Mouse (Mus musculus): ENCODE measurements around the gene Actl11.

Actl11 gene

GRCm38 (mm10) chr9:107923021-107923420 is 5.2 kb upstream of the Actl11 start:
- no peak for DNase-seq (ENCODE audit: low spot score)

- no peak for DNase-seq (ENCODE audit: low spot score)
Observed at GRCm38 (mm10) chr9:107923956-107924355, 4.3 kb upstream of the Actl11 start.

- no peak for DNase-seq (ENCODE audit: low spot score)
Observed at GRCm38 (mm10) chr9:107925251-107925650, 3.0 kb upstream of the Actl11 start.

GRCm38 (mm10) chr9:107926920-107927420 is 1.3 kb upstream of the Actl11 start:
- DNase-seq (ENCODE audit: low spot score): no peak

- no peak for DNase-seq (ENCODE audit: low spot score)
Observed at GRCm38 (mm10) chr9:107927749-107928148, 520 bp upstream of the Actl11 start.

GRCm38 (mm10) chr9:107932221-107932620 is 4.0 kb downstream of the Actl11 start:
- no peak for DNase-seq (ENCODE audit: low spot score)

GRCm38 (mm10) chr9:107934146-107934545 is 5.9 kb downstream of the Actl11 start:
- DNase-seq (ENCODE audit: low spot score): peak; percentile 49

- DNase-seq (ENCODE audit: low spot score): no peak
Observed at GRCm38 (mm10) chr9:107935374-107935773, 7.1 kb downstream of the Actl11 start, which contains the start of gene Camkv. Camkv (plus strand) TSS chr9:107935674.

- peak; percentile 53 for DNase-seq (ENCODE audit: low spot score)
Observed at GRCm38 (mm10) chr9:107935790-107936214, 7.5 kb downstream of the Actl11 start.

GRCm38 (mm10) chr9:107936215-107936822 is 8.1 kb downstream of the Actl11 start:
- peak; percentile 53 for DNase-seq (ENCODE audit: low spot score)

- DNase-seq (ENCODE audit: low spot score): no peak
Observed at GRCm38 (mm10) chr9:107936831-107937230, 8.6 kb downstream of the Actl11 start.

GRCm38 (mm10) chr9:107947241-107948194 is 19.2 kb downstream of the Actl11 start:
- DNase-seq (ENCODE audit: low spot score): peak; percentile 43

- DNase-seq (ENCODE audit: low spot score): no peak
Observed at GRCm38 (mm10) chr9:107949184-107949921, 21.1 kb downstream of the Actl11 start.

GRCm38 (mm10) chr9:107949922-107950235 is 21.6 kb downstream of the Actl11 start, which contains the start of gene Traip:
Traip (plus strand) TSS chr9:107950136.
- no peak for DNase-seq (ENCODE audit: low spot score)

- DNase-seq (ENCODE audit: low spot score): peak; percentile 92
Observed at GRCm38 (mm10) chr9:107950460-107951355, 22.4 kb downstream of the Actl11 start.

GRCm38 (mm10) chr9:107955613-107956289 is 27.5 kb downstream of the Actl11 start:
- no peak for DNase-seq (ENCODE audit: low spot score)

GRCm38 (mm10) chr9:107957141-107957540 is 28.9 kb downstream of the Actl11 start:
- no peak for DNase-seq (ENCODE audit: low spot score)

GRCm38 (mm10) chr9:107959896-107960295 is 31.6 kb downstream of the Actl11 start:
- no peak for DNase-seq (ENCODE audit: low spot score)

GRCm38 (mm10) chr9:107960928-107961327 is 32.7 kb downstream of the Actl11 start:
- DNase-seq (ENCODE audit: low spot score): no peak

- DNase-seq (ENCODE audit: low spot score): peak; percentile 85
Observed at GRCm38 (mm10) chr9:107961351-107961762, 33.1 kb downstream of the Actl11 start.

- DNase-seq (ENCODE audit: low spot score): peak; percentile 80
Observed at GRCm38 (mm10) chr9:107961881-107962280, 33.6 kb downstream of the Actl11 start.
